Mouse (Mus musculus) layer of hippocampus, postnatal 36 days (tissue): Measurements from ENCODE around the gene Asgr1. TPM values are rescaled to one million over a fixed set of nuclear protein-coding genes. Genes with fewer than 3 reads are reported as not detected.
"Not testable (repeated sequence)": the region's sequence is repeated elsewhere in the genome, so short reads cannot be mapped to it uniquely, and the experiment has no call there.

Experiments
- DNase-seq, 2 experiments: peaks; one replicate each; pipeline ENCODE4 v3.0.0; 2022
- microRNA-seq, 2 experiments: library from miRNA; unstranded; fragments of <30 nt; microRNA quantifications; one replicate each; pipeline ENCODE4 v1.2.0; 2021
- total RNA-seq, 2 experiments: library from RNA; stranded (reverse); gene quantifications; 2 replicates each; pipeline ENCODE4 v1.2.3; 2021

Asgr1 gene
- total RNA-seq, 2 experiments from 2014 or later = 1.2 TPM; not detected in 1

DNA sequence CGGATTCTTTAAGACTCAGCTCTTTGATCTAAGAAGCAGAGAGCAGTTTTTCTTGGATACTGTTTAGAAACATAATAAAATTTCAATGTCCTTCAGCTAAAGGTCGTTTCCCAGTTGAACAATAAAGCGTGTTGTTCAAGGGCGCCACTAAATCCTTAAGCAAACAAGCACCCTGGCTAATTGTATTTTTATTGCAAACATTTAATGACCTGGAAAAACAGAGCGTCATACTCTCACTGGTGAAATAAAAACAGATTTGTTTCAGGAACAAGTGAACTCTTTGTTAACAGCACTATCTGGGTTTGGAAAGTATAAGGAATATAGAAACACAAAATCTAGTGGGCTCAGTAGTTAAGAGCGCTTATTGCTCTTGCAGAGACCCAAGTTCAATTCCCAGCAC lies 16.2 kb downstream of the Asgr1 start:
- no peak for DNase-seq

DNA sequence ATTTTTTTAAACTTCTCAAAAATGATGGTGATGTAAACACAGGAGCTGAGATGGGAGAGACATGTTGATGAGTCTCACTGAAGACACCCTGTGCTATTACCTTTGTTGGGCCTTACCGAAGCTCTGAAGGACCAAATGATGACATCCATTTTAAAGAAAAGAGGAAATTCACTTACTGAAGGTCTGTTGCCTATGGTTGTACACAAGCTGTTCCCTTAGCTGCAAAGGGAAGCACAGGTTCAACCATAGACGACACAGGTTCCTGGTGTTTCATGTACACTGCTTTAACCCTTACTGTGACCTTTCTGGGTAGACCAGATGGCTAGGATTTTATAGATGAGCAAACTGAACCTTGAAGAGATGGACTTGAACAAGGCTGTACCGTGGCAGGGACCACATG lies 16.7 kb downstream of the Asgr1 start:
- not testable (repeated sequence) for DNase-seq

DNA sequence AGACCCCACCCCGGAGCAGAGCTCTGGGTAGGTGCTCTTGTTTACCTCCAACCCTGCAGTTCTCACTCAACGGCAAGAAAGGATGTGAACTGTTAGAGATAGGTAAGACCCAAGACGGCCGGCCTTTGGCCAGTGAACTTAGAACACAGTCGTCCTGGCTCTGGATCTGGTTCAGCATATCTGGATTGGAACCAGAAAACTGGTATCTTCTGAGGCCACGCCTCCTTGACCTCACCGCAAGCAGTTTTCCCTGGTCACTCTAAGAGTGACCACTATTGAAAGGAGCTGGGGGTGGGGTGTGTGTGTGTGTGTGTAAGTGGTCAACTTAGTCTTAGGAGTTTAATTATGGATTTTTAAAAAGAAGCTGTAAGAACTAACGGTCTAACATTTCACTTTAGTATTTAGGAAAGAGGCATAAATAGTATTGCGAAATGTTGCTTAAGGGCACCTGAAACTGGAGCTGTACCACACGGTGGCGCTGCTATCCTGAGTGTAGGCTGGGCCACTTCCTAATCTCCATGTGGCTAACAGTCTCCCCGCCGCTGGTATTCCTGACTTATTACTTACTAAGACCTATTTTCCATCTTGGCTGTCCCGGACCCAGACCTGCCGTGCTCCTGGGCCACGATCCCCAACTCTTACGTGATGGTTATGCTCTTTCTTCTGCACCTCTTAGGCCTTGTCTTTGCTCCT lies 20.6 kb downstream of the Asgr1 start:
- DNase-seq = peak; percentile 66 to 67

DNA sequence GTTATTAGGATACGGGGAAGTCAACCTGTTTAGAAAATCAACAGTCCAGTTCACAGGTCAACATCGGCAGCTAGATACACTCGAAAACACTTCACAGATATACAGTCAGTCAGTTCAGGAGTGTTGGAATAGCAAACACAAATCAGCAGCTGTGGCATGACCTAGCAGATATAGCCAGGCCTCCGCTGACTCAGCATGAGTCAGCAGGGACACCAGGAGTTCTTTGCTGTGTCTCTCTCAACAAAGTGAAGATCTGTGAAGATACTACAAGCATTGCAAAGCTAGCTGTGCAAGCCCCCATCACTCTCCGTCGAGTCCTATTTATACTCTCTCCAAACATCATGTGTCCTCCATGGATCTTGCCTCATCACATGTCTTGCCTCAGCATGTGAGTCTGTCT lies 21.7 kb downstream of the Asgr1 start:
- DNase-seq = no peak

DNA sequence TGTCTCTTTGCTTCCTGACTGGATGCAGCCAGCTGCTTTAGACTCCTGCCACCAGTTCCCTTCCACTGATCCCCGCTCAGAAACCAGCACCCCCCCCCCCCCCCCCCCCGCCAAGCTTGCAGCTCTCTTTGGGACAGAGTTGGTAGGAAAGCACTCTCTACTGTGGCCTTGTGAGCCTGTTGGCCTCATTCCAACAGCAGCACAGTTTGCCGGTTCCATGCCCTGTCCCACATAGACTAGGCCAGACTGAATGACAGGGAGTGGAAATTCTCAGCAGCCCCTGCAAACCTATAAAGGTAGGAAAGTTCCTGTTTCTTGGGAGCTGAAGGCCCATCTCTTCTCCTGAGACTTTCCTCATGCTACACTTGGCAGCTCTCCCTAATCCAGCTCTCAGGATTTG lies 23.6 kb downstream of the Asgr1 start:
- no peak for DNase-seq

DNA sequence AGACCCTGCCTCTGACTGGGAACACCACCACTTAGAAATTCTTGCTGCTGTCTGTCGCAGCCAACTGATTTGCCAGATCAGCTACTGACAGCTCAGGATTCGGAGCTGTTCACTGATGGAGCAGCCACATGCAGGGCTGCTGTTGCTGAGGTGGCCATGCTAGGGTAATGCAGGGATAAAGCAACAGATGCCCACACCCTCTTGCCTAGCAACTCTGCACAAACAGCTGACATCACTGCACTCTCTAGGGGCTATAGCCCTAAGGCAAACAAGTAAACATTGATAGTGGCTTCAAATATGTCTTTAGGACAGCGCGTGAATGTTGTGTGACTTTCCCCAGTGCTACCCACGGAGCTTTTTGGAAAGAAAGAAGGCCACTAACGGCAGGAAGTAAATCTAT lies 25.3 kb downstream of the Asgr1 start:
- no peak for DNase-seq

DNA sequence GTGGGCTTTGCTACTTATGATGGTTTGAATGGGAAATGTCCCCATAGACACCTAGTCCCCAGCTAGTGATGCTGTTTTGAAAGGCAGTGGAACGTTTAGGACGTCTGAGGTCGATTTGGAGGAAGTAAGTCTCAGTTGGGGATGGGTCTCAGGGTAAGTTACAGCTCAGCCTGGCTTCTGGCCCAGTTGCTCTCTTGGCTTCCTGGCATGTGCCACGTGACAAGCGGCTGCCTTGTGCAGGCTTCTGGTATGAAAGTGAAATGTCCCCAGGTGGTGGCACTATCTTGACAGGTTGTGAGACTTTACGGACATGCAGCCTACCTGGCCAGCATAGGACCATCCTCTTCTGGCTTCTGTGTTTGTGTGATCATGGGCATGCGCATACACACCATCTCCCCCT lies 26.0 kb downstream of the Asgr1 start:
- no peak for DNase-seq

DNA sequence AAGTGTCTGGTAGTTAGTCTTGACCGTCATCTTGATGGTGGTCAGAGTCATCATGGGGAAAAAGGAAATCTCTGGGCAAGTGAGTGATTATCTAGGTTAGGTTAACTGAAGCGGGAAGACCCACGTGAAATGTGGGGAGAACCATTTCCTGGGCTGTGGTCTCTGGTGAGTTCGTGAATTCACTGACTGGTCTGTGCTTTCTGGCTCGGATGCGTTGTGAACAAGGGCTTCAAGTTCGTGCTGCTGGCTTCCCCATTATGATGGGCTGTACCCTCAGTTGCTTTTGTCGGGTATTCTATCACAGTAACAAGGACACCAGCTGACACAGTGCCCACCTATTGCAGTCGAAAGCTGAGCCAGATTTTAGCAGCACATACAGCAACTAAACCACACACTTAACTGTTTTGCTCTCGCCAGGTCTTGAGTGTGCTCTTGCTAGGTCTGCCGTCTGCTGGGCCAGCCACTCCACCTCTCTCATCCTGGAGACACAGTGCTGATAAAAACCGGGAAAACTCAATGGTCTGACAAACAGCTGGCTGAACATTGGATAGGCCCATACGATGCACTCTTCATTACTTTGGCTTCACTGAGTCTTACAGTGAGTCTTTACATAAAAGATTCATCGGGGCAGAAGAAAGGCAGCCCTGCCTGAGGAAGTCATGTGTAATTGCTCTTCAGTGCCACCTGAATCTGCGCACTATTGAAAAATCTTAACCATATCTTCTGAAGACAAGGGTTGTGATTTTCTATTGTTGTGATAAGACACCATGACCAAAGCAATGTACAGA lies 27.1 kb downstream of the Asgr1 start:
- DNase-seq = no peak

DNA sequence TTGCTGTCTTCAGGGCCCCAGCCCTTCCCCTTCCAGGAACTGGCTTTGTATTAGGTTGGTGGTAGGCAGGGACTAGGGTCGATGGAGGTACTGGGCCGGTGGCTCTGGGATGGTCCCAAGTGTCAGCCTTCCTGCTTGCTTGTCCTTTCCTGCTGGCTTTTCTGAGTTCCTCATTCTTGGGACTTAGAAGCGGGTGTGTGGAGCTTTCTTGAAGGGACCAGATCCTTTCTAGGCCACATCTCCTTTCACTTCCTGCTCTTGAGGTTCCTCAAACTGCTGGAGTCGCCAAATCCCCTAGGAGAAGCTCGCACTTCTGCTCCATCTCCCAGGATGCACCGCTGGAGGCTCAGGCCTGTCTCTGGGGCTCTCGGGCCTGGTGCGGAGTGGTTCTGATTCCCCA lies 30.7 kb downstream of the Asgr1 start:
- no peak for DNase-seq

DNA sequence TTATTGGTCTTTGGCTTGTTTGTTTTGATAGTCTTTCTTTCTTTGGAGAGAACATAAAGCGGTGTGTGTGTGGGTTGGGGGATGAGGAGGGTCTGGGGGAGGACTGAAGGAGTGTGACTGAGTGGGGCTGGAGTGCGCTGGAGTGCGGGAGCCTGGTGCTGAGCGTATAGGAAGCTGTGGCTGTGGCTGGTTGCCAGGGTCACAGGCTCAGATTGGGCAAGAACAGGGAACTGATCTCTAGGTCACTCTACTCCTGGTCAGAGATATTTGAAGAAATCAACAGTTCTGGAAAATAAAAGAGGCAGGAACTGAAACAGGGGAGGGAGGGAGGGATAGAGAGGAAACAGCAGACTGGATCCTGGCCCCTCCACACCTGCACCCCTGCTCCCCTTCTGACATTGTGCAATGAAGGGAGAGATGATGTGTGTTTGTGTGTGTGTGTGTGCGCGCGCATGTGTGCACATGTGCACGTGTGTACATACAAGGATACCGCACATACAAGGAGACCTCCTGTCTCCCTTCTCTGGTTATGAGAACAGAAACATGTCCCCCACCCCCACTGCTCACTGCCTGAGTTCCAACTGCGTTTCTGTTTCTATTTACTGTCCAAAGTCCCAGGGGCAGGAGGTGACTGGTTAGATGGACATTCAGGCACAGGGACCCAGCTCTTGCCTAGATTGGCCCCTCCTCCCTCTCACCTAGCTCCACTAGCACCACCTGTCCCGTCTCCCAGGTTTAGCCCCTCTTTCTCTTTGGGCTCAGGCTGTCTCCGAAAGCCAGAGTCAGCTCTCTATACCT lies 38.3 kb downstream of the Asgr1 start, which contains the start of gene Asgr2:
Asgr2 (plus strand) TSS at position 659 of the 798 bp plus-strand sequence.
- DNase-seq = no peak

DNA sequence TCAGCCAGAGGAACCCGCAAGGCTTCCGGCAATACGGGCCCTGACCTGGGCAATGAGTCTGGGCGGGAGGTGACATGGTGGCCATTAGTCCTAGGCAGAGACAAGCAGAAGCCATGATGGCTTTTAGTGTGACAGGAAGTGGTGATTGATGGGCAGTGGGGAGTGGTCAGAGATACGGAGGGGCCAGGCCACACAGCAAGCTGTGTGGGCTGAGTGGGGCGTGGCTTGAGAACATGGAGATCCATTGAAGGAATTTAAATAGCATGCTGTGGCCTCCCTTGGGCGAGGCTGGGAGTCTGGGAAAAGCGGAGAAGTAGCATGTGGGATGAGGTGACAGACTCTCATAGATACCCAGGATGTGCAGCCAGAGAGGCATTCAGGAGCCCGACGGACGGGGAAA lies 43.5 kb downstream of the Asgr1 start:
- no peak for DNase-seq

DNA sequence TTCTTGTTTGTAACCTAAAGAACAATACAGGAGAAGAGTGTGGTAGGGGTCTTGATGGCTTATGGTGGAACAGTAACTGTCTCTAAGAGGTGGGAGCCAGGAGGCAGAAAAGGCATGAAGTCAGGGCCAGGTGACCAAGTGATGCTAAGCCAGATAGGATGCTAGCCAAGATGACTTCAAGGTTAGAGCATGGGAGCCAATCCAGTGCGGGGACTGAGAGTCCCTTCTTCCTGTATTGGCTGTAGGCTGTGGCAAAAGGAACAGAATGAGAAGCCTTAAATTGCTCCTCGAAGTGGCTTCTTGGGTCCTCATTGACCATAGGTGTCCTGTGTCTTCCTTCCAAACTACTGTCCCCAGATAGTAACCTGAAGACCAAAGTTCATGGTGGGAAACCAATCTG lies 45.2 kb downstream of the Asgr1 start:
- no peak for DNase-seq

DNA sequence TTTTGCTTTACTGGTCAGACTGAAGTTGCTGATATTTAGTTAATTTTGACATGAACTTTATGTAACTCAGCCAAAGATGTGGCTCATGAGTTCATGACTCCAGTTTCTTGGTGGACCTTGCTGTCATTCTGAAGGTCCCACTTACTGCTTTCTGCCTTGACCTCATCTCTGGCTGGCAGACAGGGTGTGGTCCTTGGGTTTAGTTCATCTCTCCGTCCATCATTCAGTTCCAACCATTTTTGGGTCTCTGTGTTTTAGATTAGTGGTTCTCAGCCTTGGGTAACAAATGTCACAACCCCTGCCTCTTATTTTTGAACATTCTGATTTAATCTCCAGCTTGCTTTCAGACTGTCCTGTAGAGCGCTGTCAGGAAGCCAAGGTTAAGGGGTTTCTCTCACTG lies 45.9 kb downstream of the Asgr1 start:
- no peak for DNase-seq

DNA sequence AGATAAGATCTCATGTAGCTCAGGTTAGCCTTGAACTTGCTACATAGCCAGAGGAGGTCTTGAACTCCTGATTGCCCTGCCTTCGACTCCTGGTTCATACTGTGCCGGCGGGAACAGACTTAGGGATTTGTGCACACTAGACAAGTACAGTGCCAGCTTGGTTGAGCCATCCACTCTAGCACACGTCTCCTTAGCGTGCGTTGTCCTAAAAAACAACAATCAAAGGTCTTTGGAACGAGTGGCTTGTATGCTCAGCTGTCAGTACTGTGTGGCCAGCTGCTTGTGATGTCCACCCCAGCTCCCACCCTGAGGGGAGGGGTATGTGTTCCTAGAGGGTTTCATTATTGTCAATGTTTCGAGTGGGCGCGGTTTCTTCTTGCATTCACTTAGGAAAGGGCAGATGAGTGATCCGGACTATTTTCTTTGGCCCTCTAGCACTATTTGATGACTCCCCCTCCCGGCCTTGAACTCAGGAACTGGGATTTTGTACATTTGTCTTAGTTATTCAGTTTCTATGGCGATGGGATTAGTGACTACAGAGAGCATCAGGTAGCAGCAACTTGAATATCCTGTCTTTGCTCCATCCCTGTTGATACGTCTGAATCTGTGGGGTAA lies 49.9 kb downstream of the Asgr1 start:
- DNase-seq = no peak

DNA sequence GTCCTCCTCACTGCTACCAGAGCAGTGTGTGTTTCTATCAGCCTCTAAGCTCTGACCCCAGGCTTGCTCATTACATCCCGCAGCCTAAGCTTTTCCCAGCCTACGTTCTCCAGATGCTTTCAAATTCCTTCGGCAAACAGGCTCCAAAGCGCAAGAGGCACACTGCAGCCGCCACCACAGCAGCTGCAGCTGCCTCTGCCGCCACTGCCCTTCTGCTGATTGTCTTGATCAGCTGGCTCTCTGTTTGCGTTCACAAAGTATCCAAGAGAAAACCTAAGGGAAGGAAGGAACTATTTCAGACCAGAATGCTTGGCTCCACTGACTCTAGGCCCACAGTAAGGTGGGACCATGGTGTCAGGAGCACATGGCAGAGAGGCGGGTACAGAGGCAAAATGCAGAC lies 53.2 kb downstream of the Asgr1 start:
- no peak for DNase-seq

Small RNA genes within 50 kb of the gene (microRNA-seq; reads per million reads assigned to microRNA genes)
- 7,636 to 12,018 reads per million in 2 experiments for gene Mir324

Other genes with a start within 250 kb of the Asgr1 start
- gene Tmem102, start 248.5 kb upstream of the Asgr1 start, total RNA-seq = under 1 TPM in 1 of 2 experiments, not detected in 1; 0.17 TPM
- not detected for gene Gm39566, start 238.8 kb upstream of the Asgr1 start, total RNA-seq
- gene Spem2, start 235.6 kb upstream of the Asgr1 start, total RNA-seq = not detected
- under 1 TPM; 0.57 to 0.63 TPM for gene Spem1, start 231.9 kb upstream of the Asgr1 start, total RNA-seq
- 100 to 1,000 TPM; 192 to 206 TPM for gene Nlgn2, start 216.3 kb upstream of the Asgr1 start, total RNA-seq
- 100 to 1,000 TPM; 109 to 128 TPM for gene Tmem256, start 215.6 kb upstream of the Asgr1 start, total RNA-seq
- gene Plscr3, start 207.7 kb upstream of the Asgr1 start, total RNA-seq = 10 to 100 TPM; 16.3 to 16.6 TPM
- gene Tnk1, start 195.4 kb upstream of the Asgr1 start, total RNA-seq = under 1 TPM in 1 of 2 experiments, not detected in 1; 0.18 TPM
- not detected for gene Tmem95, start 176.1 kb upstream of the Asgr1 start, total RNA-seq
- 1 to 10 TPM; 1.1 TPM for gene Kctd11, start 172.7 kb upstream of the Asgr1 start, total RNA-seq
- not detected for gene Acap1, start 158.5 kb upstream of the Asgr1 start, total RNA-seq
- under 1 TPM; 0.46 to 0.95 TPM for gene 2810408A11Rik, start 153.1 kb upstream of the Asgr1 start, total RNA-seq
- gene Neurl4, start 153.0 kb upstream of the Asgr1 start, total RNA-seq = 100 to 1,000 TPM; 117 to 118 TPM
- 10 to 100 TPM; 31.9 to 38.2 TPM for gene Gps2, start 140.2 kb upstream of the Asgr1 start, total RNA-seq
- gene Eif5a, start 132.1 kb upstream of the Asgr1 start, total RNA-seq = 100 to 1,000 TPM; 416 to 445 TPM
- 10 to 100 TPM; 10.9 to 11.1 TPM for gene Ybx2, start 118.3 kb upstream of the Asgr1 start, total RNA-seq
- gene Slc2a4, start 105.9 kb upstream of the Asgr1 start, total RNA-seq = 1 to 10 TPM; 1.8 TPM
- gene Cldn7, start 89.3 kb upstream of the Asgr1 start, total RNA-seq = not detected
- 100 to 1,000 TPM; 113 to 116 TPM for gene Ctdnep1, start 72.9 kb upstream of the Asgr1 start, total RNA-seq
- gene Elp5, start 71.6 kb upstream of the Asgr1 start, total RNA-seq = 10 to 100 TPM; 77.5 to 78.4 TPM
- gene Gabarap, start 62.9 kb upstream of the Asgr1 start, total RNA-seq = 100 to 1,000 TPM; 232 to 236 TPM
- gene Phf23, start 58.3 kb upstream of the Asgr1 start, total RNA-seq = 10 to 100 TPM; 45.4 to 47.4 TPM
- 10 to 100 TPM; 36.8 to 41.7 TPM for gene Dvl2, start 53.5 kb upstream of the Asgr1 start, total RNA-seq
- gene Acadvl, start 38.7 kb upstream of the Asgr1 start, total RNA-seq = 10 to 100 TPM; 54.9 to 58.6 TPM
- 100 to 1,000 TPM; 888 to 914 TPM for gene Dlg4, start 37.1 kb upstream of the Asgr1 start, total RNA-seq
- not detected for gene Asgr2, start 38.6 kb downstream of the Asgr1 start, total RNA-seq
- gene Mgl2, start 76.2 kb downstream of the Asgr1 start, total RNA-seq = under 1 TPM; 0.45 to 0.68 TPM
- 1 to 10 TPM in 1 of 2 experiments, under 1 TPM in 1; 1.00 to 1.8 TPM for gene Clec10a, start 102.1 kb downstream of the Asgr1 start, total RNA-seq
- 10 to 100 TPM; 30.5 to 34.6 TPM for gene Slc16a11, start 158.7 kb downstream of the Asgr1 start, total RNA-seq
- 1 to 10 TPM; 6.9 to 9.4 TPM for gene Slc16a13, start 167.0 kb downstream of the Asgr1 start, total RNA-seq
- 1 to 10 TPM; 1.1 to 1.3 TPM for gene Bcl6b, start 175.7 kb downstream of the Asgr1 start, total RNA-seq
- 10 to 100 TPM; 41.4 to 45.6 TPM for gene 0610010K14Rik, start 183.8 kb downstream of the Asgr1 start, total RNA-seq
- 1 to 10 TPM; 3.9 to 5.1 TPM for gene Gm21988, start 185.7 kb downstream of the Asgr1 start, total RNA-seq
- gene Rnasek, start 185.8 kb downstream of the Asgr1 start, total RNA-seq = 100 to 1,000 TPM; 242 to 288 TPM
- not detected for gene Alox12, start 201.3 kb downstream of the Asgr1 start, total RNA-seq